Mouse (Mus musculus): ENCODE measurements around the gene Gm14597. TPM values are rescaled to one million over a fixed set of nuclear protein-coding genes. Genes with fewer than 3 reads are reported as not detected.
"Not testable (repeated sequence)": the region's sequence is repeated elsewhere in the genome, so short reads cannot be mapped to it uniquely, and the experiment has no call there.

Gene Gm14597
- polyA plus RNA-seq (2015; fragmentation: Nextera tagmentation; extraction: Ambion mirVana), result not detected in 2 replicates

DNA sequence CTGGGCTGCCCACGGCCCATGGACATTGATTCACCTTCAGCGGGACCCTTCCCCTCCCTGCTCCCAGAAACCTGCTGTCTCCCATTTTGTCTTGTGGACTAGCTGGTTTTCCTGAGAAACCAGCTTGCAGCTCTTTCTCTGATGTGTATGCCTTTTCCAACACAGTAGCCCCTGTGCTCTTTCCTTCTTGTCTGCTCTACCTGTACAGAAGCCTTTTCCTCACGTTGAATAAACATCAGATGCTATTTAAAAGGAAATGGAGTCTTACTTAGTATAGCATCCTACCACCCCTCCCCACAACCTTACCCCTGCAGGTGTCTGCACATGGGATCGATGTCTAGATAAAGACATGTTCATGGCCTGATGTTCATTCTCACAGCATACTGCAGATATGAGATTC is at the start of gene Gm14597:
Gm14597 (minus strand) TSS at position 101 of the 400 bp plus-strand sequence.
- not testable (repeated sequence) for ATAC-seq (ENCODE audit: low read depth); H3K27me3 ChIP-seq (ENCODE audit: control insufficient read depth, insufficient read depth, low read depth, low read length); H3K4me1 ChIP-seq (ENCODE audit: control insufficient read depth, low read depth, low read length); H3K9me3 ChIP-seq (replicated peaks; ENCODE audit: control insufficient read depth, low read length); H3K27ac ChIP-seq (ENCODE audit: low read length); H3K9ac ChIP-seq (ENCODE audit: low read depth, low read length); H3K36me3 ChIP-seq (ENCODE audit: control insufficient read depth, insufficient read depth)
- 77% methylated on average over 3 of the region's 4 CpGs for WGBS (ENCODE audit: insufficient replicate concordance)
- peak within 1 kb of the TSS; percentile 44 for H3K4me2 ChIP-seq (ENCODE audit: low read depth, low read length)
- H3K4me3 ChIP-seq (ENCODE audit: low read depth, low read length), result peak within 1 kb of the TSS; percentile 36

GRCm38 (mm10) chrX:53652917-53653316 is 44.1 kb upstream of the Gm14597 start:
- H3K4me2 ChIP-seq (ENCODE audit: low read depth, low read length); ATAC-seq (ENCODE audit: low read depth); H3K9ac ChIP-seq (ENCODE audit: low read depth, low read length); H3K4me1 ChIP-seq (ENCODE audit: control insufficient read depth, low read depth, low read length); H3K4me3 ChIP-seq (ENCODE audit: low read depth, low read length); H3K36me3 ChIP-seq (ENCODE audit: control insufficient read depth, insufficient read depth); H3K27me3 ChIP-seq (ENCODE audit: control insufficient read depth, insufficient read depth, low read depth, low read length); H3K27ac ChIP-seq (ENCODE audit: low read length); H3K9me3 ChIP-seq (replicated peaks; ENCODE audit: control insufficient read depth, low read length): not testable (repeated sequence)
- WGBS (ENCODE audit: insufficient replicate concordance), result 32% methylated on average over 4 of the region's 4 CpGs

- Histone ChIP-seq H3K4me1 (ENCODE audit: control insufficient read depth, low read depth, low read length) (no peaks in the 10 kb centered on the region), H3K4me2 (ENCODE audit: low read depth, low read length) (no peak overlapping the region), H3K4me3 (ENCODE audit: low read depth, low read length) (no peak overlapping the region), H3K27ac (ENCODE audit: low read length) (no peak overlapping the region), H3K36me3 (ENCODE audit: control insufficient read depth, insufficient read depth) (no peaks in the 10 kb centered on the region), H3K27me3 (ENCODE audit: control insufficient read depth, insufficient read depth, low read depth, low read length) (no peaks in the 10 kb centered on the region), H3K9ac (ENCODE audit: low read depth, low read length) (no peak overlapping the region), H3K9me3 (replicated peaks; ENCODE audit: control insufficient read depth, low read length) (no peaks in the 10 kb centered on the region)
- WGBS (ENCODE audit: insufficient replicate concordance), result 57% methylated on average over 6 of the region's 6 CpGs
- ATAC-seq (ENCODE audit: low read depth), result no peak
These were observed 37.1 kb upstream of the Gm14597 start for GRCm38 (mm10) chrX:53645885-53646284.

GRCm38 (mm10) chrX:53642980-53643961 is 34.5 kb upstream of the Gm14597 start, which contains the start of gene Rtl8a:
TSS of gene Rtl8a (minus strand) at chrX:53643682.
- 18% methylated on average over 9 of the region's 50 CpGs for WGBS (ENCODE audit: insufficient replicate concordance)
- not testable (repeated sequence) for H3K27me3 ChIP-seq (ENCODE audit: control insufficient read depth, insufficient read depth, low read depth, low read length); H3K27ac ChIP-seq (ENCODE audit: low read length); H3K36me3 ChIP-seq (ENCODE audit: control insufficient read depth, insufficient read depth); H3K4me1 ChIP-seq (ENCODE audit: control insufficient read depth, low read depth, low read length); H3K9ac ChIP-seq (ENCODE audit: low read depth, low read length); H3K9me3 ChIP-seq (replicated peaks; ENCODE audit: control insufficient read depth, low read length)
- Histone ChIP-seq H3K4me2 (ENCODE audit: low read depth, low read length) (peak within 1 kb of the TSS; percentile 37), H3K4me3 (ENCODE audit: low read depth, low read length) (peak within 1 kb of the TSS; percentile 38)
- peak; percentile 70 for ATAC-seq (ENCODE audit: low read depth)

DNA sequence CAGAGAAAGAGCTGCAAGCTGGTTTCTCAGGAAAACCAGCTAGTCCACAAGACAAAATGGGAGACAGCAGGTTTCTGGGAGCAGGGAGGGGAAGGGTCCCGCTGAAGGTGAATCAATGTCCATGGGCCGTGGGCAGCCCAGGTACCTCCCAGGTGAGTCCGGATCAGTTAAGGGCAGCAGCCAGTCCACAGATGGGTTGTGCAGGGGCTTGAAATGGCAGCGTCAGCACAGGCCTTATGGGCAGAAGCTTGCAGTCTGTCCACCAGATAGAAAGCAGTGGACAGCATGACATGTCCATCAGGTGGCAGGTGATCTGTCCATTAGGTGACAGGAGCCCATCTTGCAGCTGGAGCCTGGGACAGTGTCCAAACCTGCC is 33.8 kb upstream of the Gm14597 start:
- H3K27ac ChIP-seq (ENCODE audit: low read length); H3K36me3 ChIP-seq (ENCODE audit: control insufficient read depth, insufficient read depth); H3K9me3 ChIP-seq (replicated peaks; ENCODE audit: control insufficient read depth, low read length); H3K27me3 ChIP-seq (ENCODE audit: control insufficient read depth, insufficient read depth, low read depth, low read length); ATAC-seq (ENCODE audit: low read depth); H3K4me2 ChIP-seq (ENCODE audit: low read depth, low read length); H3K4me3 ChIP-seq (ENCODE audit: low read depth, low read length); H3K4me1 ChIP-seq (ENCODE audit: control insufficient read depth, low read depth, low read length); H3K9ac ChIP-seq (ENCODE audit: low read depth, low read length): not testable (repeated sequence)
- WGBS (ENCODE audit: insufficient replicate concordance), result 50% methylated on average over 2 of the region's 4 CpGs

GRCm38 (mm10) chrX:53638107-53638506 is 29.3 kb upstream of the Gm14597 start:
- not testable (repeated sequence) for H3K9ac ChIP-seq (ENCODE audit: low read depth, low read length); H3K9me3 ChIP-seq (replicated peaks; ENCODE audit: control insufficient read depth, low read length); H3K36me3 ChIP-seq (ENCODE audit: control insufficient read depth, insufficient read depth); H3K4me1 ChIP-seq (ENCODE audit: control insufficient read depth, low read depth, low read length); H3K27me3 ChIP-seq (ENCODE audit: control insufficient read depth, insufficient read depth, low read depth, low read length); H3K4me2 ChIP-seq (ENCODE audit: low read depth, low read length); H3K27ac ChIP-seq (ENCODE audit: low read length); ATAC-seq (ENCODE audit: low read depth); H3K4me3 ChIP-seq (ENCODE audit: low read depth, low read length)
- WGBS (ENCODE audit: insufficient replicate concordance), result 28% methylated on average over 3 of the region's 3 CpGs

DNA sequence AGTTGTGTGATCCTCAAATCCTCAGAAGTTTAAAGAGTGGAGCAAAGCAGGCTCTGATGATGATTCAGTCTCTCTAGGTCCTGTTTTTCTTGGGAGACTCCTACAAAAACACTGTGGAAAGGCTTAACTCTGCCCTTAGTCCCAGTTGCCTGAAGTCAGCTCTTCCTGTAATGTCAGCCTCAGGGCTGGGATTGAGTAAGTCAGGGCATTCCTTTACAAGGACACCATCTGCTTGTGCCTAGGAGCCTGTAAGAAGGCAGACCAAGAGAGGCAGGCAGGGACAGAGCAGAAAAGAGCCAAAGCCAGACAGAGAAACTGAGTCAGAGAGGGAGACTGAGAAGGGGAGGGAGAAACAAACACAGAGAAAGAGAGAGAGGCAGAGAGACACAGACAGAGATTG is 2.6 kb upstream of the Gm14597 start:
- not testable (repeated sequence) for H3K9me3 ChIP-seq (replicated peaks; ENCODE audit: control insufficient read depth, low read length); H3K36me3 ChIP-seq (ENCODE audit: control insufficient read depth, insufficient read depth); H3K27ac ChIP-seq (ENCODE audit: low read length); H3K4me1 ChIP-seq (ENCODE audit: control insufficient read depth, low read depth, low read length); H3K4me3 ChIP-seq (ENCODE audit: low read depth, low read length); H3K27me3 ChIP-seq (ENCODE audit: control insufficient read depth, insufficient read depth, low read depth, low read length); H3K9ac ChIP-seq (ENCODE audit: low read depth, low read length); H3K4me2 ChIP-seq (ENCODE audit: low read depth, low read length); ATAC-seq (ENCODE audit: low read depth)

DNA sequence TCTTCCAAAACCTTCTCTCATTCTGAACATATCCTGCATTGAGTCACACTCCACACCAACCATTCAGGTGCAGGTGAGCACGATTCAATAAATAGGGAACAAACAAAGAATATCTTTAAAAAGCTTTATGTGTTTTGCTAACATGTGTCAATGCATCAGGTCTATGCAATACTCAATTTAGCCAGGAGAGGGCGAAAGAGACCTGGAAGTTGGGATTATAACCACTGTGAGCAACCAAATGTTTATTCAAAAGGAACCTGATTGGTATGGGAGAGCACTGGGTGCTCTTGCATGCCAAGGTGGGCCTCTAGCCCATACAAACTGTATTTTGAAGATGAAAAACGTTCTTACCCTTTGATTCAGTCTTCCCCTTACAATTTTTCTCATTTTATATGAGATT is 1.8 kb upstream of the Gm14597 start:
- 4% methylated on average over 3 of the region's 3 CpGs for WGBS (ENCODE audit: insufficient replicate concordance)
- no peak for ATAC-seq (ENCODE audit: low read depth)
- Histone ChIP-seq H3K9ac (ENCODE audit: low read depth, low read length) (no peak overlapping the region), H3K27me3 (ENCODE audit: control insufficient read depth, insufficient read depth, low read depth, low read length) (no peaks in the 10 kb centered on the region), H3K9me3 (replicated peaks; ENCODE audit: control insufficient read depth, low read length) (no peaks in the 10 kb centered on the region), H3K4me3 (ENCODE audit: low read depth, low read length) (no peak overlapping the region), H3K27ac (ENCODE audit: low read length) (no peak overlapping the region), H3K36me3 (ENCODE audit: control insufficient read depth, insufficient read depth) (no peaks in the 10 kb centered on the region), H3K4me2 (ENCODE audit: low read depth, low read length) (no peak overlapping the region), H3K4me1 (ENCODE audit: control insufficient read depth, low read depth, low read length) (no peaks in the 10 kb centered on the region)

- H3K9me3 ChIP-seq (replicated peaks; ENCODE audit: control insufficient read depth, low read length), result no peaks in the 10 kb centered on the region
- no peak overlapping the region for H3K27ac ChIP-seq (ENCODE audit: low read length)
- H3K9ac ChIP-seq (ENCODE audit: low read depth, low read length), result no peak overlapping the region
- H3K36me3 ChIP-seq (ENCODE audit: control insufficient read depth, insufficient read depth), result no peaks in the 10 kb centered on the region
- H3K4me1 ChIP-seq (ENCODE audit: control insufficient read depth, low read depth, low read length), result no peaks in the 10 kb centered on the region
- H3K27me3 ChIP-seq (ENCODE audit: control insufficient read depth, insufficient read depth, low read depth, low read length), result no peaks in the 10 kb centered on the region
- WGBS (ENCODE audit: insufficient replicate concordance), result 36% methylated on average over 15 of the region's 18 CpGs
- peak overlapping the region; percentile 36 for H3K4me3 ChIP-seq (ENCODE audit: low read depth, low read length)
- no peak for ATAC-seq (ENCODE audit: low read depth)
- peak overlapping the region; percentile 44 for H3K4me2 ChIP-seq (ENCODE audit: low read depth, low read length)
These were observed 511 bp downstream of the Gm14597 start for GRCm38 (mm10) chrX:53608122-53608813.
